8 mouse cellular contexts compared by ENCODE assay signal in the genomic region with DNA sequence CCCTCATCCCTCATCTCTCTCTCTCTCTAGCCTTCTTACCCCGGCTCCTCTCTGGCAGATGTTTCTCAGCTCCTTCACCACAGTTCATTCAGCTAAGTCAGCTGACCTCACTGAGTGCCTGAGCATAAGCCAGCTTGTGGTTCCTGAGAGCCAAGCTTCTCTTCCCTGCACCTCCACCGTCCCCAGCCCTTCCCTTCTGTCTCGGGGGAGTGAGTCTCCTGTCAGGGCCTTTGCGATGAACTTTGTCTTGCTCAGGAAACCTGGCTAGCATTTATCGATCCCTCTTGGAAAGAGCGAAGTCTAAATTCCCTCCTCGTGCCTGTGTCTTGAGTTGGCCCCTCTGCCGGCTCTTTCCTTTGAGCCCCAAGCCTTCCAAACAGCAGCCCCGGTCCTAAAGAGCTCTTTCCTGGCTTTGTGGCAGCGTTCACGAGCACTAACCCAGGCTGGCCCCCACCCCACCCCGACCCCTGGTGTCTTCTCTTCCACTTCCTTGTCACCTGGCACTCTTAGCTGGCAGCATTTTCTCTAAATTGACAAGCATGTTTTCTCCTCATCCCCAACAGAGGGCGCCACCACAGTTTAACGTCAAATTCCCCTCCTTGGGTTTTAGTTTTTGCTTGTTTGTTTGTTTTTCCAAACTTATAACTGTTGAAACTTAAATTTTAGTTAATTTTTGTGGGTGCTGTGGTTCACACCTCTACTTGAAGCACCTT. TPM values are rescaled to one million over a fixed set of nuclear protein-coding genes. Genes with fewer than 3 reads are reported as not detected.
DNase-seq lines count a peak whose midpoint lies in the region; ATAC-seq and TF ChIP-seq lines count a peak whose summit lies in the region.

No protein-coding gene starts in this region.

- TF ChIP-seq CTCF in forebrain, postnatal 0 days (IDR thresholded peaks at IDR 0.05; ENCODE audit: low read depth): peak; percentile 34
- peak; percentile 57 for TF ChIP-seq CTCF in E14TG2a.4 (conservative IDR thresholded peaks at IDR 0.05; ENCODE audit: low read length)

- WGBS in forebrain, postnatal 0 days: 50% methylated on average over 14 of the region's 14 CpGs
- WGBS in forebrain, embryonic 13.5 days: 48% methylated on average over 14 of the region's 14 CpGs
- 36% methylated on average over 14 of the region's 14 CpGs for WGBS in heart, embryonic 14.5 days

- no peak overlapping the region for H3K9ac ChIP-seq in forebrain, postnatal 0 days
- H3K9ac ChIP-seq in forebrain, embryonic 13.5 days: no peak overlapping the region
- H3K9ac ChIP-seq in heart, embryonic 14.5 days (ENCODE audit: low read length): no peak overlapping the region

- H3K27me3 ChIP-seq in forebrain, postnatal 0 days (ENCODE audit: insufficient read depth, low read length): no peaks in the 10 kb centered on the region
- no peaks in the 10 kb centered on the region for H3K27me3 ChIP-seq in forebrain, embryonic 13.5 days
- no peaks in the 10 kb centered on the region for H3K27me3 ChIP-seq in E14TG2a.4 (ENCODE audit: insufficient read depth, low read length)
- H3K27me3 ChIP-seq in heart, embryonic 14.5 days (ENCODE audit: control insufficient read depth, insufficient read depth, low read length): no peaks in the 10 kb centered on the region

- no peaks in the 10 kb centered on the region for H3K9me3 ChIP-seq in forebrain, postnatal 0 days (ENCODE audit: low read length)
- no peaks in the 10 kb centered on the region for H3K9me3 ChIP-seq in forebrain, embryonic 13.5 days (replicated peaks)
- H3K9me3 ChIP-seq in E14TG2a.4 (ENCODE audit: low read length): no peaks in the 10 kb centered on the region
- H3K9me3 ChIP-seq in heart, embryonic 14.5 days (ENCODE audit: control insufficient read depth, low read length): no peaks in the 10 kb centered on the region

- no peak for ATAC-seq in forebrain, postnatal 0 days
- no peak for ATAC-seq in forebrain, embryonic 13.5 days
- no peak for ATAC-seq in heart, embryonic 14.5 days (ENCODE audit: insufficient number of reproducible peaks, insufficient read depth, low FRiP score, low read depth)

- no peak overlapping the region for H3K27ac ChIP-seq in forebrain, postnatal 0 days (ENCODE audit: low read depth, low read length)
- H3K27ac ChIP-seq in forebrain, embryonic 13.5 days: no peak overlapping the region
- no peak overlapping the region for H3K27ac ChIP-seq in heart, embryonic 14.5 days (replicated peaks in 1 of 2; ENCODE audit: control insufficient read depth in 1 of 2, insufficient read depth in 1 of 2, low read depth in 2 of 2, low read length in 2 of 2)

- H3K4me2 ChIP-seq in forebrain, postnatal 0 days (ENCODE audit: low read depth): no peak overlapping the region
- no peak overlapping the region for H3K4me2 ChIP-seq in forebrain, embryonic 13.5 days
- H3K4me2 ChIP-seq in heart, embryonic 14.5 days (ENCODE audit: low read length): peak overlapping the region; percentile 34; the same call in 1 of the 2 replicates

- 0 out of 2 replicates have a peak, but pooled peaks cover 3% of the 10 kb centered on the region for H3K4me1 ChIP-seq in forebrain, postnatal 0 days (ENCODE audit: insufficient read depth)
- H3K4me1 ChIP-seq in forebrain, embryonic 13.5 days: peaks cover 11% of the 10 kb centered on the region
- H3K4me1 ChIP-seq in E14TG2a.4 (replicated peaks; ENCODE audit: low read depth, low read length): peaks cover 34% of the 10 kb centered on the region
- peaks cover 2 to 7% of the 10 kb centered on the region in 2 experiments; a peak in 3 of 4 replicates for H3K4me1 ChIP-seq in heart, embryonic 14.5 days (ENCODE audit: control insufficient read depth in 2 of 2, insufficient read depth in 2 of 2, low read length in 2 of 2)

- no peak for DNase-seq in forebrain, postnatal 0 days
- peak; percentile 53 for DNase-seq in lung, postnatal 14 days
- no peak for DNase-seq in right cerebral cortex, postnatal 25 days
- no peak for DNase-seq in MN1 (ENCODE audit: low spot score)
- DNase-seq in urinary bladder, adult 18-20 months (ENCODE audit: low spot score in 2 of 2): no peak

- H3K36me3 ChIP-seq in forebrain, postnatal 0 days (ENCODE audit: insufficient read depth): no peaks in the 10 kb centered on the region
- H3K36me3 ChIP-seq in forebrain, embryonic 13.5 days (ENCODE audit: poor library complexity, severe bottlenecking): no peaks in the 10 kb centered on the region
- no peaks in the 10 kb centered on the region for H3K36me3 ChIP-seq in E14TG2a.4 (ENCODE audit: insufficient read depth, low read length)
- H3K36me3 ChIP-seq in heart, embryonic 14.5 days (ENCODE audit: control insufficient read depth, insufficient read depth, low read length): no peaks in the 10 kb centered on the region

- no peak overlapping the region for H3K4me3 ChIP-seq in forebrain, postnatal 0 days (ENCODE audit: low read depth, low read length)
- no peak overlapping the region for H3K4me3 ChIP-seq in forebrain, embryonic 13.5 days
- H3K4me3 ChIP-seq in E14TG2a.4 (replicated peaks; ENCODE audit: low read length): peak overlapping the region; percentile 46
- peak overlapping the region; percentile 4 to 23; a peak in 1 of 4 replicates for H3K4me3 ChIP-seq in heart, embryonic 14.5 days (ENCODE audit: control insufficient read depth in 1 of 2, insufficient read depth in 1 of 2, low read depth in 1 of 2, low read length in 2 of 2)

RNA-seq across cellular contexts. Expression of a gene that starts 10.7 kb away (rescaled TPM):
- 8.7 and 9.7 TPM in 2 replicates for total RNA-seq in forebrain, postnatal 0 days (2014; rRNA removed)
- 9.5 and 10.0 TPM in 2 replicates for polyA plus RNA-seq in forebrain, postnatal 0 days (2015; fragmentation: Nextera tagmentation; extraction: Ambion mirVana)
- polyA plus RNA-seq in forebrain, embryonic 13.5 days (2015; fragmentation: Nextera tagmentation; extraction: Ambion mirVana): 2.6 and 2.8 TPM in 2 replicates
- polyA plus RNA-seq in heart, embryonic 14.5 days (2014; fragmentation: Nextera tagmentation; extraction: Ambion mirVana): 3.1 and 4.1 TPM in 2 replicates

RNA-seq across cellular contexts. Expression of a gene that starts 15.4 kb away (rescaled TPM):
- 75.5 and 83.5 TPM in 2 replicates for total RNA-seq in forebrain, postnatal 0 days (2014; rRNA removed)
- polyA plus RNA-seq in forebrain, postnatal 0 days (2015; fragmentation: Nextera tagmentation; extraction: Ambion mirVana): 100 and 102 TPM in 2 replicates
- 481 and 506 TPM in 2 replicates for polyA plus RNA-seq in forebrain, embryonic 13.5 days (2015; fragmentation: Nextera tagmentation; extraction: Ambion mirVana)
- 228 and 258 TPM in 2 replicates for polyA plus RNA-seq in heart, embryonic 14.5 days (2014; fragmentation: Nextera tagmentation; extraction: Ambion mirVana)

Comparison
In these comparisons a context has a peak if more than half of its experiments do, and no peak if none do; other contexts are left out.
1. H3K4me3 ChIP-seq: peak in E14TG2a.4 (single experiment) and heart, embryonic 14.5 days (2 of 2); none in forebrain, postnatal 0 days (single experiment) and forebrain, embryonic 13.5 days (single experiment).